Mouse (Mus musculus) brain, embryonic 14.5 days (tissue): Measurements from ENCODE around the gene Diaph2. TPM values are rescaled to one million over a fixed set of nuclear protein-coding genes. Genes with fewer than 3 reads are reported as not detected.
A peak's percentile ranks its signal among the peaks of the same experiment; 100 is the strongest.
"Not testable (repeated sequence)": the region's sequence is repeated elsewhere in the genome, so short reads cannot be mapped to it uniquely, and the experiment has no call there.

Source experiments
- DNase-seq: peaks from one replicate; pipeline ENCODE4 v3.0.0-alpha.2; 2011; ENCODE audit warnings: low read depth
- CTCF ChIP-seq: fragments of 200-500 bp; IDR thresholded peaks from 2 replicates; pipeline ENCODE4 v1.5.1; 2012; ENCODE audit warnings: inconsistent platforms, mild to moderate bottlenecking, moderate library complexity, borderline replicate concordance; ENCODE audit not compliant: insufficient read depth, insufficient read length; ENCODE audit errors: extremely low read depth
- POLR2A ChIP-seq: fragments of 200-500 bp; IDR thresholded peaks from 2 replicates; pipeline ENCODE4 v1.6.1; 2012; ENCODE audit warnings: mild to moderate bottlenecking, inconsistent platforms, borderline replicate concordance; ENCODE audit not compliant: poor library complexity, insufficient read depth, insufficient read length, severe bottlenecking; ENCODE audit errors: extremely low read depth
- polyA plus RNA-seq: library from polyadenylated mRNA; depleted of rRNA; stranded (reverse); fragments of >200 nt; gene quantifications from 2 replicates; pipeline ENCODE4 v1.2.3, GENCODE M21; 2012

Gene Diaph2
- polyA plus RNA-seq, 1 experiment, result 4.6 TPM

GRCm38 (mm10) chrX:130393508-130394145, 644.1 kb downstream of the Diaph2 start:
- DNase-seq, result peak; percentile 61
- no peak for TF ChIP-seq CTCF
- TF ChIP-seq POLR2A, result no peak

DNA sequence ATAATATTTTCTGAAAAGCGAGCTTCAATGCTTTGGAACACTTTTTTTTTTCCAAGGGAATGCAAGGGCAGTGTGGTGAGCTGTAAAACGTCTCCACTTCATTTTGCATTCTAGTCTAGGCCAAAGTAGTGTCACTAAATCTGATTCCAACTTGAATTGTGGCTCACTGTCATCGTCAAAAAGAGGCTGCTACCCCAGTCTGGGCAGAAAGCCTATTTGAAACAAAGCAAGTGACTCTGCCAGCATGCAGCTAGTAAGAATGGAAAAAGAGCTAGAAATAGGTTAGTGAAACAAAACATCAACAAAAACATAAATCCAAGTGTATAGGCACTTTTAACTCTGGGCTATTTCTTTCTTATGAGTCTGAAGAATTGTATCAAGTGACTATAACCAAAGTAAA, 653.7 kb downstream of the Diaph2 start:
- peak; percentile 71 for DNase-seq

GRCm38 (mm10) chrX:130407471-130407870, 657.9 kb downstream of the Diaph2 start:
- DNase-seq, result not testable (repeated sequence)

More for the DNA sequence above, 653.7 kb downstream of the Diaph2 start:
- no peak for TF ChIP-seq POLR2A
- TF ChIP-seq CTCF, result no peak

- no peak for TF ChIP-seq POLR2A
- TF ChIP-seq CTCF, result no peak
- DNase-seq, result no peak
Observed at GRCm38 (mm10) chrX:130408985-130409384, 659.4 kb downstream of the Diaph2 start.

DNA sequence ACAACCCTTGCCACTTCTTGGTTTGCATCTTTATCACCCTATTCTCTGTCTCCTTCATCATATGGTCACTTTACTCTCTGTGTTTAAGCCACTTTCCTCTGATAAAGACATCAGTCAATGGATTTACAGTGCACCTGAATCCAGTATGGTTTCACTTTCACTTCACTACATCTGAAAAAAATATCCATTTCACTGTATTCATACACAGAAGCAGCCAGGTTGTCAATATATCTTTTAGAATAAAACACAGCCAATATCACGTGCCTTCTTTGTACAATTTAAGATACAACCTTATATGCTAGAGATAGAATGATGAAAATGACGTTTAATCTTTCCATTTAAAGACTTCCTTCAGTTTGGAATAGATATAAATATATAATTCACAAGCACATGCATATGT, 673.6 kb downstream of the Diaph2 start:
- DNase-seq, result no peak
- TF ChIP-seq POLR2A (no peak), CTCF (no peak)

DNA sequence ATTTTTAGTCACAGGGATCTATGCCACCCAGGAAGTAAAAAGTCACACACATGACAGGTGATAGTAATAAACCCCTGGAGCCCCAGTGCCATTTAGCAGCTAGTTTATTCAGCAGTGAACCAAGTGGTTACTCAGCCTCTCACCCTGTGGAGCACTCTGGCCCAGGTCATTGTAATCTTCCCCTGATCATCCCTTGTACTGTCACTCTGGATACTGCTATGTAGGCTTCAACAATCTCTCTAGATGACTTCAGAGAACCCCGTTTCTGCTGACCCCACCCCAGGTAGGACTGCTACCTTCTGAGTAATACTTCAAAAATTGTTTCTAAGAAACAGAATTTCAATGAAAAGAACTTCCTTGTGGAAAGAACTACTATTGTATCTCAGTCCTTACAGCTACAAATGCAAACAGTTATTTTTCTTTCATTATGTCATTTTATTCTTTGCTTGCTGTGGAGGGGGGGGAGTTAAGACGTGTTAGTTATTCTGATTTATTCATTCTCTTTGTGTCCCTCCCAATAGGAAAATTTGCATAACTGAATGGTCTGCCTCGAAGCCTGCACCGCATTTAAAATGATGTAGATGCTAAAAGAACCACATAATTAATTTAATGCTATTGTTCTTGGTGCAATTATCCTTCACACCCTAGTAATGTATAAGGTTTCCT, 702.4 kb downstream of the Diaph2 start:
- TF ChIP-seq CTCF, result no peak
- TF ChIP-seq POLR2A, result no peak

DNA sequence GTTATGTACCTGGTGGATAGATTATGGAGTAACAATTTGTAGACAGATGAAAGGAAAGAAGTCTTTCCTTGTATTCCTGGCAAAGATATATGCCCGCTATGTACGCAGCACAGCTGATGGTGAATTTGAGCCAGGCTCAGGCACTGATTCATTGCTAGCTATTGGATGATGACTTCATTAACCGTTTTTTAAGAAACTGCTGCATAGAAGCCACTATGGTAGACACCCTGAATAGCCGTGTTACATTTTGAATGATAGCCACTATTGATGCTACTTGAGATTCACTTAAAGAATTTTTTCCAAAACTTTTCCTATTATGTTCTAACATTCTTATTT, 702.9 kb downstream of the Diaph2 start:
- TF ChIP-seq POLR2A, result no peak
- TF ChIP-seq CTCF, result no peak
- DNase-seq, result peak; percentile 69

More for the DNA sequence above, 702.4 kb downstream of the Diaph2 start:
- DNase-seq, result peak; percentile 61

- TF ChIP-seq POLR2A (no peak), CTCF (no peak)
Observed at GRCm38 (mm10) chrX:130473133-130473532, 723.6 kb downstream of the Diaph2 start.

DNA sequence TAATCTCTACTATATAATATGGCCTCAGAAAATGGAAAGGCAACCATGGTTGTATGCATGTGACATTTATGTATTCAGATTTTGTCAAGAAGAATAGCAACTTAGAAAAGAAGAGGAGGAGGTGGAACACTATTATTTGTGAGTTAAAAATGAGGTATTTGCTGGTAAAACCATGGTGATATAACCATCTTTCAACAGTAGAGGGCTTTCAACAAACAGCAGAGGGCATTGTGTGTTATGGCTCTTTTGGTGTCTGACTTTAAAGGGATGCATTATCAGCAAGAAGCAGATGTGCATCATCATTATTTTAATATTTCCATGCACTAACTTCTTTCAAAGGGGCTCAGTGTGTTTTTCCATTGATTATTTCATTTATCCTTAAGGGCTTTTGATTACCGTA, 731.3 kb downstream of the Diaph2 start:
- no peak for DNase-seq
- TF ChIP-seq CTCF (no peak), POLR2A (no peak)

More at GRCm38 (mm10) chrX:130473133-130473532, 723.6 kb downstream of the Diaph2 start:
- no peak for DNase-seq

DNA sequence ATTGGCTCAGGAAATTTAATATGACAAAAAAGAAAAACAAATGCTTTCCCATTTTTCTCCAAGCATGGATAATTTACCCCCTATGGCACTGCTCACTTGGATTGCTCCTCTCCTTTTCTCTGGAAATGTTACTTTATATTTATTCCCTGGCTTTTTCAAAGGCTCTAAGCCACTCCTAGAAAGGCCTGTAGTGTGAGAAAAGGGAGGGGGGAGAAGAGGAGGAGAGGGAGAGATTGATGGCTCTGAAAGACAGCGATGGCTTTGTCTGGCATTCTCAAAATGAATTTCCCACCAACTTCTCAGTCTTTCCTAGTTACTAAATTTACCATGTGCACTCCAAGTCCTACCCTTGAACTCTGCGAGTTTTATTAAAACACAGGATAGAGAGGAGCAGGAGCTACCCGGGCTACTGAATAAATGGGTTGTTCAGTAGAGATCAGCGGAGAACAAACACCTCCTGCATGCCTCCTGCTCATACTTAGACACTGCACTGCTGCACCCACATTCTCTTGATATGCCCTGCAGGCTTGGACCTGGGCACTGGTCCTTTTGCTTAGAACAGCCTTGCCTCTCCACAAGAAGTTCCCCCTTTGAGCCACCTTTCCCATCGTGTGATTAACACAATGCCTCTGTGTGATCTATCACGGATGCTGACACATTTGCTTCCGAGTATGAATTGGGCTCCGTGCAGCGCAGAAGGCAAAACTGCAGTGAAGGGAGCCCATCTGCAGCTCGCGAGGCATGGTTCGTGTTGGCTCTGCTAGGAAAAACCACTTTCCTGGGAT, 753.3 kb downstream of the Diaph2 start:
- TF ChIP-seq POLR2A (no peak), CTCF (no peak)
- peak; percentile 69 for DNase-seq

GRCm38 (mm10) chrX:130503465-130503860, 753.9 kb downstream of the Diaph2 start:
- no peak for TF ChIP-seq POLR2A
- TF ChIP-seq CTCF, result no peak
- DNase-seq, result no peak
